Mouse (Mus musculus): Measurements from ENCODE around the gene Klrb1f.
"Not testable (repeated sequence)": the region's sequence is repeated elsewhere in the genome, so short reads cannot be mapped to it uniquely, and the experiment has no call there.

Gene Klrb1f

DNA sequence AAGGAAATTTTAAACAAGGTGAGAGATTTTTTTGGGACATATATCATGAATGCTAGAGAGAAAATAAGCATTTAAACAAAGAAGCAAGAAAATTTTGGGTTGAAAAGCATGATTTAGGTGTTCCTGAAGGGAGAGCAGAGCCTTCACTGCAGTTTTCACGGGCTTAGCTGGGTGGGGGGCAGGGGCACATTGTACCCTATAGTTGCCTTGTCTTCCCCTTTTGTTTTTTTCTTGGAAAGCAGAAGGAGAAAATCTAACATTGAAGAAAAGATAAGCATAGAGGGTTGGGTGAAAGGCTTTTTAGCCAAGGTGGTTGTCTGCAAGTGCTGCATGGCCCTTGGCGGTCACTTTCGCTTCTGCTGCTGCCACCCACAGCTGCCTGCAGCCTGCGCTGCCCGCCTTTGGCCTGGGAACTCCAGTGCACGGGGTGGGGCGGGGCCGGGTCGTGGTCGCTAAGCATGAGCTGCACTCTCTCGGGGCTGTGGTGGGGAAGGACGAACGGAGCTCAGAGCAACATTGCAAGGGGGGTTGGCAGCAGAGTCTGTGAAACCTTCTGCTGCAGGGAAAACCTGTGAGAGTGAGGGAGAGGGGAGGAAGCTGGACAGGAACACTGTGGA, 3.3 kb downstream of the Klrb1f start:
- DNase-seq (ENCODE audit: low spot score), result peak; percentile 80

DNA sequence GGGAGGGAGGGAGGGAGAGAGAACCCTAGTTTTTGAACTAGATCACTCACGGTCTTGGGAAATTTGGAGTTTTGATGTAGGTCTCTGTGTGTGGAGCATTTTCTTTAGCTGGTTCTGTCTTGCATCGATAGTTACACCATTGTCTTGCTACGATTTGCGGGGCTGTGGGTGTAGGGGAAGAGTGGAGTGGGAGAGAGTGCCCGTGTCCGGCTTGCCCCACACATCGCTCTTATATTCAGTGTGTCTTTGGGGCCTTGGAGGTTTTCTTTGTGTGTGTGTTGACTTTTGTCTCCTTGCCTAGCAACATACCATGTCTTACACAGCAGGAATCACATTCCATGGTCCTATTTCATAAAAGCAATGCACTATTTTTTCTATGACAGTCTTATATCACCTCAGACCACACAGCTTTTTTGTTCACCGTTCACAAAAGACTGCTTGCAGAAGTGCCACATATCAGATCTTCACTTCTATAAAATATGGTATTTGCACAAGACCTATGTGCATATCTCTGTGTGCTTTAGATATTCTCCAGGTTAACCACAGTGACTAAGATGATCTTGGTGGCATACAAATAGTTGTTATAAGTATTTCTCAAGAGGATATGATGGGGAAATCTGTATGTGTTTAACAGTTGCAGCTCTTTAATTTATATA, 4.0 kb downstream of the Klrb1f start:
- DNase-seq (ENCODE audit: low spot score), result peak; percentile 5

DNA sequence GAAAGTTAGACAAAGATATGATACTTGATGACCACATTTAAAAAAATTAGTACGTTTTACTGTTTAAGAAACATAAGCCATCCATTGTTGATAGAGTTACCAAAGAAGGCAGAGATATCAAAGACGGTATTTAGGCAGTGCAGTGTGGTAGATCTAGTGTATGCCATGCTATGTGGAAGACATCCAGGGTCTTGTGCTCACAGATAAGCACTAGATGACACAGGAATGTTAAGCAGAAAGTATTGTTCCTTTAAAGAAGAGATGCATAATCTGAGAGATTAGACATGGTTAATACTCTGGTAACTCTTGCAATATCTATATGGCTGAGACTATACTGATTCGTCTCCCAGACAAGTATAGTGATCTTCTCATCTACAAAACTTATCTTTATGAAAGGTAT, 5.4 kb downstream of the Klrb1f start:
- no peak for DNase-seq (ENCODE audit: low spot score)

DNA sequence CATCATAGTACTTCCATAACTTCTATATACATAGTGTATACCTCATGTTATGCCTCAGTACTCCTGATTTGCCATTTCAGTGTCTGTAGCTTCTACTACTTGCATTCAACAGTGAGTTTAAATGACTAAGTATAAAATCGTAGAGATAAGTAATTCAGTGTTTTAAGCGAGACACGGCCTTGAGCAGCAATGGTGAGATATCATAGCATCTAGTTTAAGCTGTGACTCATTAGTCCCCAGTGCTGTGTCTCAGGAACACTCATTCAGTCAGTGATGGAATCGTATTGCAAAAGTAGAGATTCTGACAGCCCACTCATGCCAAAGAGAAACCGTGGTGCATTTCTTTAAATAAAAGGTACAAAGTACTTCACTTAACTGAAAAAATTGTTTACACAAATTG, 6.0 kb downstream of the Klrb1f start:
- no peak for DNase-seq (ENCODE audit: low spot score)

DNA sequence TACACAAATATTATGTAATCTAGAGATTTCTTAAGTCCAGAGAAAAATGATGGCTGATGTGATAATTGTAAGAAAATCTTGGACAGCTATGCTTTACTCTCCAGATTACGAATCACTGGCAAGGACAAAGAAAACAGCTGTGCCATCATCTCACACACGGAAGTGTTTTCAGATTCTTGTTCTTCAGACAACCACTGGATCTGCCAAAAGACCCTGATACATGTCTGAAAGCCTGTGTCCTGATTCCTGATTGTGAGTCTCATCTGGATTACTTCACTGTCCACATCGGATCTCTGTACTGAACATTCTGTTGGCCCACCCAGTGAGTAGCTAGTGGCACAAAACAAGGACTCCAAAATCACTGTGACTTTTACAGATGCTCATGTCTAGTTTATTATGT, 10.5 kb downstream of the Klrb1f start:
- no peak for DNase-seq (ENCODE audit: low spot score)

DNA sequence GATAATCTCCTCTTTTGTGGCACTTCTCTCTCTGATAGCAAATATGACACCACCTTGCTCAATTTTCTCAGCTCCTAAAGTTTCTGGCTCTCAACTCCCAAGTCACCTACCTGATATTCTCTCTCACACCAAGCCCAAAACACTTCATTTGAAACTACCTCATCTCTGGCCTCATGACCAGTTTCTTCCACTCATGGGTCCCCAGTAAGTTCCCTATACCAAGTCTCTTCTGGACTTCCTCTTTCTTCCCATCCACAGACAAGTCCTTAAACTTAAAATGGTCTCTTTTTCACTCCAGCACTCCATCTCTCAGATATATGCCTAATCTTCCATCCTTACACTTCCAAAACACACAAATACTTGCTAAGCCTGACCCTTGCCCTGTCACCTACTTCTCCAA, 12.3 kb downstream of the Klrb1f start:
- DNase-seq (ENCODE audit: low spot score), result no peak

DNA sequence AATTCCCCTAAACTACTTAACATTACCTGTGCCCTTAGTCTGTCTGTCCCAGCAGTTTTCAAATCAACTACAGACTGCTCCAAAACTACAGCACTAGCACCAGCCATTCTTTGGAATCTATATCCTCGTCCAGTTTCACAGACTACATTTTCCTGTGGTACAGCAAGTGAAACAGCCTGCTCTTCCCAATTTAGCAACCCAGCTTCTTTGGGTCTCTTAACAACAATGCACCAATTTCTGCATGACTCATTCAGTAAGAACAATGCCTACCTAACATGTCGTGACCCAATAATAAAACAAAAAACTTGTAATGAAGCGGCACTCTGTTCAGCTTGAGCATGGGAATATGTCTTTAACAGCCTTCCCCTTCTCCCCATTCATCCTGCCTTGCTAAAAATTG, 19.7 kb downstream of the Klrb1f start:
- DNase-seq (ENCODE audit: low spot score), result no peak

DNA sequence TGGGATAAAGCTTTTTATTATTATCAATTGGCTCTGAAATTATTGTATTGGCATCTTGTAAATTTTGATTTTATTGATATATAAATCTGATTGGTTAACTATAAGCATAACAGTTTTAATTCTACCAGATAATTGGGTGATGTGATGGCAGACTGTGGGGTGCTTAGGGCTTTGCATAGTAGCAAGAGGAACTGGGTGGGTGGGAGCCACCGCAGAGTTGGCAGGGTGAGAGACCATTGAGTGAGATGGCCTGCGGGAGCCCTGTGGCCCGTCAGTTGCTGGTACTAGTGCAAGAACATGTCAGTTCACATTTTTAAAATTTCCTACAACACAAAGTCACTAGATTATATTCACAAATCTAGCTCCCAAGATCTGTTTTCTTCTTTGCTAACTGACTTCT, 20.2 kb downstream of the Klrb1f start:
- DNase-seq (ENCODE audit: low spot score), result no peak

DNA sequence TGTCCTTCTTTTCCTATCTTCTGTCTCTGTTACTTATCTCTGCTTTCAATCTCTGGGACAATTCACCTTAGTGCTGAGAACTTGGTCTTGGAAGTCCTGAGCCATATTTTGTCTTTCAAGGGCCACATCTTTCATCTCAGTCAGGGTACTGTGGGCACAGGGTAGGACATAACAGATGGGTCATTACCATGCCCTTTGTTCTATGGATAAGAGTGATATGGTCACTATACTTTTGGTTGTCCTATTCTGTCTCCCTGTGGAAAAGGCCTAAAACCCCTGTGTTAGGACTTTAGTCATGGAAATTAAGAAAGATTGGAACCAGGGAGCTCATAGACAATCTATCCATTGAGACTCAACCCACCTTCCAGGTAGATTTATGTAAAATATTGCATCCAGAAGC, 20.8 kb downstream of the Klrb1f start:
- DNase-seq (ENCODE audit: low spot score), result no peak

DNA sequence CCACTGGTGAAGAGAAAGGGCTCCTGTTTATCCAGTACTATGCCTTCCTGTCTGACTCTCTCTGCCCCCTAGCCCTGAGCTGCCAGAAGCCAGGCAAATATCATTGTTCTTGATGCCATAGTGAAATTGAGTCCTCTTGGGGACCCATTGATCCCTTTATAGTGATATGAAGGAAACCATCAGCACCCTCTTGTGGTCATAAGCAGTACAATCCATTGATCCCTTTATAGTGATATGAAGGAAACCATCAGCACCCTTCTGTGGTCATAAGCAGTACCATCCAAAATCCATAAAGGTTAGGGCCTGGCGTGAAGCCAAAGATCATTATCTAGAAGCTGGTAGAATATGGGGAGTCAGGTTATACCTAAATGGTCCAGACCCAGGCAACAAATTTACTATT, 21.3 kb downstream of the Klrb1f start:
- peak; percentile 58 for DNase-seq (ENCODE audit: low spot score)

DNA sequence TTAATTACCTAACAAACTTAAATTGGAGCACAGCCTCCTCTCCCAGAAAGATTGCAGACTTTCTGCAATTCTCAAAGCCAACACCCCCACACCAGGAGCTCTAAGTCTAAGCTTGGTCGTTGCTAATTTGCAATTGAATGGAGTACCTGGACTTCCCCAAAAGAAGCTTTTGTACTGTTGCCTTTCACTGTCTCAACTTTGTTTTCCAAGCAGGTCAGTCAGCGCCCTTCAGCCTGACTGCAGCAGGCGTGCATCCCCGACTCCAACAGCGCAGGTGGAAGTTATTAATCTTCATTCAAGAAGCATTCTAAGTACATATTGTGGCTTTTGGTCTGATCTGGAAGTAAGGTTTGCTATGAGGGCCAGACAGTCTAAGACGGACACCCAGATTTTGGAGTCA, 39.4 kb downstream of the Klrb1f start:
- DNase-seq (ENCODE audit: low spot score), result no peak

DNA sequence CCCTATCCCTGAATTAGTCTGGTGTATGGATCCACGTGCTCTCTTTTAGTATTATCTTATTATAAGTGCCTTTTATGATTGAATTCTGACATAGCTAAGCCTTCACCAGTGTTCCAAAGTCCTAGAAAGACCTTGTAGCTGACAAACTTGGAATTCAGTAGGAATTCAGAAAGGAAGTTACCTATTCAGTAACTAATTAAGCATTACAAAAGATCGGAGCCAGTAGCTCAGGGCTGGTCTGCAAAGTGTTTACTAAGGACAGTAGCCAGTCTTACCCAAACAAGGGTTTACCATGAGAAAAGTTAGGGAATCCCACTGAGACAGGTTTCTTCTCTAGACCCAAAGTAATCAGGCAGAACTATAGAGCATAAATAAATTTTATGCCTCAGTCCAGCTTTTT, 40.3 kb downstream of the Klrb1f start:
- not testable (repeated sequence) for DNase-seq (ENCODE audit: low spot score)

DNA sequence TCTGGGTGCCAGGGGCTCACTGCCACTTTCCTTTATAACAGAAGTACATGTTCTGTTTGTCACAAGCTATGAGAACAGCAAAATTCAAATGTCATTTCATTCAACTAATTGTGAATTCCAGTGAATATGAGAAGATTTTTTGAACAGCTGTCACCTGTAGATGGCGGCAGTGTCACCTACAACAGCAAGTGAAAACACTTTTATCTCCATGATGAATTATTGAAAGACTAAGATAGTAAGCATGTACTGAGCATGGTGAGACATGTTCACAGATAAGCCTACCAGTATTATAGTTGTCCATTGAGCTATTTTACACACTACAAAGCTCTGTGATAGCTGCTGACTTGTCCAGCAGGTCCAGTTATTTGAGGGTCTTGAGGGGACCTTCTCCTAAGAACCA, 42.5 kb downstream of the Klrb1f start:
- no peak for DNase-seq (ENCODE audit: low spot score)

DNA sequence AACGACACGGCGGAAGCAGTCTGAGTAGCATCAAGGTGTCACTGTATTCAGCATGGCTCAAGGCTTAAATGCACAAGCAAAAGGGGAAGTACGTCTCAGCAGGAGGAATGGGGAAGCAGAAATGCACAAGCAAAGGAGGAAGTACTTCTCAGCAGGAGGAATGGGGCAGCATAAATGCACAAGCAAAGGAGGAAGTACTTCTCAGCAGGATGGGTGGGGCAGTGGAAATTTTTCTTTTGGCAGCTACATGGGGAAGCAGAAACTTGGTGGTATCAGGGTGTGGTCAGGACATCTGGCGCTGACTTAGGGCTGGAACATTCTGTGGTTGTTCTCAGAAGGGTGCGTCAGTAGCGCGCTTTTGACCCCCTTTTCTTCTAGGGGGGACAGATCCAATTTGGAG, 42.9 kb downstream of the Klrb1f start:
- not testable (repeated sequence) for DNase-seq (ENCODE audit: low spot score)

DNA sequence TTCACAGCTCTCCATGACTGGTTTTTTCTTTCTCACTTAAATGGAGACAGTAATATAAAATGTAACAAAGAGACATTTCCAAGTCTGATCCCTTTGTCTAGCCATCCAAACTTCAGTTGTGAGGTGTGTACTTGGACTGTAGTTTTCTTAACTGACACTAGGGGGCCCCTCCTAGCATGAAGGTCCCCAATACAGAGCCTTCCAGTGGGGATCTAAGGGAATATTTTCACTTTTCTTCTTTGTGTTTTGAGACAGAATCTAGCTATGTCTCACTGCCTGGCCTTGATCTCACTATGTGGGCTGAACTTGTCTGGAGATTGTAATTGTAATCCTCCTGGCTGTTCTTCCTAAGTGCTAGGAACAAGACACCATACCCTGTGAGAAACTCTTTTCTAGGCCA, 49.5 kb downstream of the Klrb1f start:
- peak; percentile 30 for DNase-seq (ENCODE audit: low spot score)

DNA sequence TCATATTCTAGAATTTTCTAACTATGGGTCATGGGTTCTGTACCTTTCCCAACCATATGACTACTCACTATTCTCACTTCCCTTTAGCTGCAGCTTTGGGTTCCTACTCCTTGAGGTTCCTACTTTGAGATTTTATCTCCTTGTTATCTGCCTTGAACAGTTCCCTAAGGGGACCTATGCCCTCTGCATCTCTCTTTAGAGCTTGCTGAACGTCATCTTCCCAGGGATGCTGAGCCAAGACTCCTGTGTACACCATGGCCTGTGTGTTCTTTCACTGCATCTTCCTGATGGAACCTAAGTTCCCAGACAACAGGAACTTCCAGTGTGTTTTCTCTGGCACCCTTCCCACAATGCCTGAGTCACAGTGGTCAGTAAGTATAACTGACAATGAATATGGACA, 52.2 kb downstream of the Klrb1f start:
- DNase-seq (ENCODE audit: low spot score), result no peak

DNA sequence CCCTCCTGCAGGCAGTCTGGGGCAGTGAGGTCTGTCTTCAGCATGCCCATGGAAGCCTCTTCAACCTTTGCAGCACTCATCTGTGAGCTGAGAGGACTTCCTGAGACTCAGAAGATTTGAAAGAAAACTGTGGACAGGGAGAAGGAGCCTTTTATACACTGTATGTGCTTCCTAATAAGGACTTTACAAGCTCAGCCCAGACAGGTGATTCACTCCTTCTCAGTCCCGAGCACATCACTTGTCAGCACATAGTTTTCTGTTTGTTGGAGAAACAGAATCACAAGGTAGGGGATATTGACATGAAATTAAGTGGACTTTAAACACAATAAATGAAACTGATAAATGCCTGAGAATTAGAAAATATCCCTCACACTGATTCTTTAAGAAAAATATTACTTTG, 55.1 kb downstream of the Klrb1f start, which contains the start of gene Clec2e:
TSS of gene Clec2e (minus strand) at position 120 of the 400 bp plus-strand sequence.
- DNase-seq (ENCODE audit: low spot score), result not testable (repeated sequence)

DNA sequence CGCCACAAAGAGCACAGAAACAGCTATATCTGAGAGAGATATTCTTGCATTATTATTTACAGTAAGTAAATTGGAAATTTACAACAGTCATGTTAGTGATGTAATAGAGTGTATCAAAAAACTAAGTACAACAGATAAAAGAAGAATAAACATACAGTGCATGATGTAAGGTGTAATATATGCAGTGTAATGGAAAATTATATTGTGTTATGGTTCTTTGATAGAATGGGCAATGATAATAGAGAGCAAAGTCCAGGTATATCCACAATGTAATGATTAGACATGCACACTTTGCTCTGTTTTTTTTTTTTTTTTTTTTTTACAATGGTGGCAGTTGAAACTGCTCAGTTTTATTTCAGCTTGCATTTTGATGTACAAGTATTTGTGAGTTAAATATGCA, 55.9 kb downstream of the Klrb1f start:
- DNase-seq (ENCODE audit: low spot score), result no peak

DNA sequence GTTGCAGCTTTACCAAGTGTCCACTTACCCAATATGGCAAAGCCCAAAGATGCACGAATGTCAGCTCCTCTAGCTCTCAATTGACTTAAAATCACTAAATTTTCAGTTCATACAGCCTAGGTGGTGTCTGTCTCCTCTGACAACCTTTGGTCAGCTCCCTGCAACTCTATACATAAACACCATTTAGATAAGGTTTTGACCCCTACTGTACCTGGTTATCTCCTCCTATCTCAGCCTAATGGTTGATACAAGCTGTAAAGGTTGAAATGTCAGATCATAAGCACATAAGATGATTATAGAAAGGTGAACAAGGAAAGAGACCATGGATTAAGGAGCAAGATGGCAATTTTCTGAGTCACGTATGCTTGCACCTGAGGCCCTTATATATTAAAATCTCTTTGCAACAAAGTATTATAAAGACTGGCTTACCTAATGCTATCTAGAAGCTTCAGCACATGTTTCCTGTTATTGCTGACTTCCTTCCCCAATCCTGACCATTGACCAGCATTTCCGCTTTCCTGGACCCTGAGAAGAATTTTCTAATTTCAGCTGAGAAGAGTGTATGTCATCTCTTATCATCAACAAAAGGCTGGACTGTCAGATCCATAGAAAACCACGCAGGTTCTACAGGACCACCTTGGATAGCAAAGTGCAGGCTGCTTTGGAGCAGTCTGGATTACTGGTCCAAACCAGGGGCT, 57.3 kb downstream of the Klrb1f start:
- DNase-seq (ENCODE audit: low spot score), result no peak

Measured in embryo, embryonic 10 days (tissue).